Mouse (Mus musculus): Measurements from ENCODE around the gene Tmem267. TPM values are rescaled to one million over a fixed set of nuclear protein-coding genes. Genes with fewer than 3 reads are reported as not detected.
"Not testable (repeated sequence)": the region's sequence is repeated elsewhere in the genome, so short reads cannot be mapped to it uniquely, and the experiment has no call there.

The Tmem267 gene
- total RNA-seq, 2 experiments from 2014 or later, result 12.3 to 14.2 TPM

GRCm38 (mm10) chr13:119618841-119619240 is 131.0 kb downstream of the Tmem267 start:
- DNase-seq, result no peak

DNA sequence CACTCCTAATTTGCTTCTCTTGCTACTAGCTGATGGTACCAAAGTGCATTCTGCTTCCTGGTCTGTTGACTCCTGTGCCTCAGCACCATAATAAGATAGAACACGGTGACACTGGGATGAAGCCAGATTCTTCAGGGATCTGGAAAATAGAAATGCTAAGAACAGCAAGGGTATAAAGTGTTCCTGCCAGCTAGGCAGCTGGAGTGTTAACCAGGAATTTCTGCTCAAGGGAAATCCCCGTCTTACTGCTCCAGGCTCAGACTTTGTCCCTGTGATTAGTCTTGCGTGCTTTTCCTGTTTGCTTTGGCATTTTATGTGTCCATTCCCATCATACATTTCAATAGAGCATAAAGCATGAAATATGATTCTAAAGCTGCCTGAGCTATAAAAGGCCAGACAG is 131.9 kb downstream of the Tmem267 start:
- DNase-seq, result no peak

DNA sequence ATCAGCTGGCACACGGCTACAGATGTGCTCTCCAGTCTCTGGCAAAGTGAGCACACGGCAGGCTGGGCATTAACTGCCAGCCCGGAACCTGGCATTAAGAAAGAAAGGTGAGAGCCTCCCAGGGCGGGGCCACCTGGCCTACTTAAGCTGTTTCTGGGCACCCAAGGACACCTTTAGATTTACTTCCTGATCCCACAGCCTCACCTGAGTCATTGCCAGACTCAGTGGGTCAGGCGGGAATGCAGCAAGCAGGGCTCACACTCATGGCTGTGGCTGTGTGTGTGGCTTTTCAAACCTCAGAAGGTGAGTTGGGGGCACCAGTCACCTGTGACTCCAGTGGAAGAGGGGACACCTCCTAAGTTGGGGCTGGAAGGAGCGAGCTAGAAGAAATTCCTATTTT is 135.8 kb downstream of the Tmem267 start, which contains the start of gene Ccl28:
Ccl28 (plus strand) TSS at position 186 of the 400 bp plus-strand sequence.
- no peak for DNase-seq

GRCm38 (mm10) chr13:119625952-119626351 is 138.1 kb downstream of the Tmem267 start:
- not testable (repeated sequence) for DNase-seq

GRCm38 (mm10) chr13:119631482-119632155 is 143.8 kb downstream of the Tmem267 start:
- DNase-seq, result peak; percentile 72

DNA sequence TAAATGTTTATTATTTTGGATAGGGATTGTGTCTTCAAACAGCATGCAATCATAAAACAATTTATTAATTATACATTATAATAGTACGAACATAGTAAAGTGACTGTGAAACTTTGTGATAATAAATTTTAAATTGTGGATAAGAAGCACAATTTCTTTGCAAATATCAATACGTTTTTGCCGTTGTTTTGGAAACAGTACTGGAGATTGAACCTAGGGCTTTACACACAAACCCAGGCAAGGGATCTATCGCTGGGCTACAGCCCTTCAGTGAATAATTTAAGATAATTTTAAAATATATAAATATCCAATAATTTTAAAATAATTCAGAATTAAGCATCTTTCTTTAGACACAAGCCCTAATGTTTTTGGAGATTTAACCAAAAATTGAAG is 144.3 kb downstream of the Tmem267 start:
- DNase-seq, result no peak

- DNase-seq, result no peak
Measured at GRCm38 (mm10) chr13:119635496-119635895, 147.7 kb downstream of the Tmem267 start.

- no peak for DNase-seq
Measured at GRCm38 (mm10) chr13:119637837-119638236, 150.0 kb downstream of the Tmem267 start.

- DNase-seq, result no peak
Measured at GRCm38 (mm10) chr13:119638449-119638848, 150.6 kb downstream of the Tmem267 start.

DNA sequence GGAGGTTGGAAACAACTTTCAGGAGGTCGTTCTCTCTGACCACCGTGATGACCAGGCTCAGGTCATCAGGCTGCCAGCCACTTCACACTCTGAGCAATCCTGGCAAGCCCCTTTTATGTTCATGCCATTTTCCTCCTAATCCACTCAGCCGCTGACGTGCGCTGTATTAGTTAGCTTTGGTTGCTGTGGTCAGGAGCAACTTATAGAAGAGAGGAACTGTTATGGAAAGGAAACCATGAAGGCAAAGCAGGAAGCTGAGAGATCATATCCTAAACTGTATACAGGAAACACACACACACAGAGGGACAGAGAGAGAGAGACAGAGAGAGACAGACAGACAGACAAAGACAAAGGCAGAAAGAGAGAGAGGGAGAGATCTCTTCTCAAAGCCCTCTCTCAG is 151.5 kb downstream of the Tmem267 start:
- no peak for DNase-seq

- no peak for DNase-seq
Measured at GRCm38 (mm10) chr13:119640504-119640903, 152.7 kb downstream of the Tmem267 start.

DNA sequence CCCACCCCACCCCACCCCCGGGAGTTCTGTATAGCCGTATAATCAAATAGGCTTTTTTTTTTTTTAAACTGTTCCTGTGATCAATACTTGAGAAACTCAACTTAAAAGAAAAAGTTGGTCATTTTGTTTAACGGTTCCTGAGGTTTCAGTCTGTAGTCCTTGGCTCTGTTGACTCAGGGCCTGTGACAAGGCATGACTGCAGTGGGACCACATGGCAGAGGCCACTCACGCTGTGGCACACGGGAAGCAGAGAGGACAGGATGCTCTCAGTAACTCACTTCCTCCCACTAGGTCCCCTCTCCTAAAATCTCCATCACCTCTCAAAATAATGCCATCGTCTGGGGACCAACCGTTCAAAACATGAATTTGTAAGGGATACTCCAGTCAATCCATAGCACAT is 153.3 kb downstream of the Tmem267 start:
- no peak for DNase-seq

DNA sequence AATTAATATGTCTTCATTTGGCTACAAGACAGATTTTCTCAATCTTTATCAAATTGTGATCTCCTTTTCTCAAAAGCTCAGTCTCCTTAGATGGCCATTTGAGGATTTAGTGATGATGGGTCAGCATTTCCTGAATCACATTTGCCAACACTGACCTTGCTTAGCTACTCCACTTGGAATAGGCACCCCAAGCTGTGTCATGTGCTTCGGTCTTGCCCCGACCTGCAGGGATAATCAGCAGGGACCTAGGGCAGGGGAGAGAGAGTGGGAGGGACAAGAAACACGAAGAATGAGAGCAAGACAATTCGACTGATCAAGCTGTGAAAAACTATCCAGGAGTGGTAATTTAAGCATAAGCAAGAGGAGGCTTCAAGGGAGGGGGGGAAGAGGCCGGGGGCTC is 156.9 kb downstream of the Tmem267 start:
- no peak for DNase-seq

GRCm38 (mm10) chr13:119646511-119646910 is 158.7 kb downstream of the Tmem267 start:
- DNase-seq, result no peak

DNA sequence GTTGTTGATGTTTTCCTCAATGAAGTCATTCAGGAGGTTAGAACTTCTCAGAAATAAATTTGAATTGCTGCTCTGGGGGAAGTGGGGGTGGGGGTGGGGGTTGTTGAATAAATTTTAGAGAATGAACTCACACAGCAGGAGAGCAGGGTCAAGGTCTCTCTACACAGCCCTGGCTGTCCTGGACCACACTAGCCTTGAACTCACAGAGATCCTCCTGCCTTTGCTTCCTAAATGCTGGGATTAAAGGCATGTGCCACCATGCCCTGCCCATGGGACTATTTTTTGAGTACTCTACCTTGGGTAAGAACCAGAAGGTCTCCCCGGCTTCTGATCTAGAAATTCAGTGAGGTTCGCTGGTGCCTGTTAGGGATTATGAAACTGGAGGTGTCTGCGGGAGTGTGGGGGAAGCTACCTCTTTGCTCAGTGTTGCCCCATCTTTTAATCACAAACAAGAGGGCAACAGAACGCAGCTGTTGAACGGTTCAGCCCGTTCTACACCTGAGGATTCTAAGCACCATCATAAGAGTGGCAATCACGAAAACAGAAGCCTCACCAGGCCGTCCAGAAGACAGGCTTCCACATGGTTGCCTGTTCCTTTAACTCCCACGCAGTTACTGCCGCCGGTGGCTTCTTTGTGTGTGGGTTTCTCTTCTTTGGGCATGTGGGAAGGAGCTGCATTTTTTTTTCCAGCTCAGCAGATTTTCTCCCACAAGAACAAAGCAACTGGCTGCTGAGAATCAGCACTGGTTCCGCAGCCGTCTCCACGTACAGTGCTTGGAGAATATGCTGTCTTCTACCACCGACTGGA is 161.3 kb downstream of the Tmem267 start:
- DNase-seq, result no peak

GRCm38 (mm10) chr13:119649699-119650046 is 161.8 kb downstream of the Tmem267 start:
- no peak for DNase-seq

DNA sequence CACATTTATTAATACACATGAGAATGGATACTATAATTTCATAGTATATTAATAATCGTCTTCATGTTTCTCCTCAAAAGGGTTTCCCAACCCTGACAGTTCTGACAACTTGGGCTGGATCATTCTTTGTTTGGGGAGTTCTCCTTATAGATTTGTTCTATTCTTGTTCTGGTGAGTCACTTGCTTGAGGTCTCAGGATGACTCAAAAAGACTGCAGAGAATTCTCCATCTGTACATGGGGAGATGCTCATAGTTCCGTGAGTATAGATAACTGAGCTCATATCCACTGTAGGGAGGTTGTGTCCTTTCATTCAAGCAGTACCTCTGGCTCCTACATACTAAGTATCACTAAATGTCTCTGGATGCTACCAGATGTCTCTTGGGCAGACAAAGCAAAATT is 166.9 kb downstream of the Tmem267 start:
- DNase-seq, result no peak

- DNase-seq, result no peak
Measured at GRCm38 (mm10) chr13:119656246-119656645, 168.4 kb downstream of the Tmem267 start.

DNA sequence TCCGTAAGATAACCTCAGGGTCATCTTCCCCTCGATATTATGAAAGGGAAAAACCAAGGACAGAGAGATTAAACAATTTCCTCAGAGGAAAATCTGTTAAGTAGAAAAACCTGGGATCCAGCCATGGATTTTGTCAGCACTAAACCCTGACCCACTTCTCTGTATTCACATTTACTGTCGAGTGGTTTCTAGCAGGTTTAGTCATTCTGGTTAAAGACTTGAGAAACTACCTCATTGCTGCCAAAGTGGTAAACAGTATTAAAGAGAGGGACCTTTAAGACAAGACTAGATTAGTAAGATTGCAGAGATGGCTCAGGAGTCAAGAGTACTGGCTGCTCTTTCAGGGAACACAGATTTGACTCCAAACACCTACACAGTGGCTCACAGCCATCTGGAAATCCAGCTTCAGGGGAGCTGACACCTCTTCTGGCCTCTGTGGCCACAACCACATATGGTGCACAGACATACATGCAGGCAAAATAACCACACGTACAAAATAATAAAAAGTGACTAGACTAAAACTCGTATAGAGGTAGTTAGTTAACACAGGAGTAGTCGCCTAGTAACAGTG is 169.1 kb downstream of the Tmem267 start:
- DNase-seq, result no peak
